Mouse (Mus musculus) embryonic facial prominence, embryonic 14.5 days (tissue): ENCODE results near the gene Pld2. TPM values are rescaled to one million over a fixed set of nuclear protein-coding genes. Genes with fewer than 3 reads are reported as not detected.
"Not testable (repeated sequence)": the region's sequence is repeated elsewhere in the genome, so short reads cannot be mapped to it uniquely, and the experiment has no call there.

Experiments used
- ATAC-seq: fragments of 200-750 bp; cut with Nextera tagmentation; 2 replicates; pipeline ENCODE4 v1.8.0; 2017; ENCODE audit warnings: low read depth, moderate number of reproducible peaks, moderate TSS enrichment
- DNase-seq: peaks from one replicate; pipeline ENCODE4 v3.0.0-alpha.2; 2015; ENCODE audit warnings: low spot score
- H3K27ac ChIP-seq: fragments of 300-500 bp; sonication (generic); replicated peaks from 2 replicates; pipeline ENCODE4 v1.5.1; 2014; ENCODE audit warnings: low read depth, mild to moderate bottlenecking, low read length, moderate library complexity
- H3K27me3 ChIP-seq: fragments of 300-500 bp; sonication (generic); replicated peaks from 2 replicates; pipeline ENCODE4 v1.6.1; 2014; ENCODE audit warnings: low read length; ENCODE audit not compliant: control insufficient read depth, insufficient read depth
- H3K36me3 ChIP-seq: fragments of 300-500 bp; sonication (generic); 2 replicates; pipeline ENCODE4 v1.6.1; 2014; ENCODE audit warnings: low read length, mixed read lengths; ENCODE audit not compliant: control insufficient read depth, insufficient read depth
- H3K4me1 ChIP-seq: fragments of 300-500 bp; sonication (generic); 2 replicates; pipeline ENCODE4 v1.6.1; 2014; ENCODE audit warnings: antibody characterized with exemption, low read length; ENCODE audit not compliant: control insufficient read depth, insufficient read depth
- H3K4me2 ChIP-seq: fragments of 300-500 bp; sonication (generic); 2 replicates; pipeline ENCODE4 v1.6.1; 2014; ENCODE audit warnings: low read depth, mild to moderate bottlenecking, low read length, moderate library complexity, mixed read lengths
- H3K4me3 ChIP-seq: fragments of 300-500 bp; sonication (generic); 2 replicates; pipeline ENCODE4 v1.5.1; 2014; ENCODE audit warnings: low read depth, mild to moderate bottlenecking, low read length
- H3K9ac ChIP-seq: fragments of 300-500 bp; sonication (generic); 2 replicates; pipeline ENCODE4 v1.6.1; 2014; ENCODE audit warnings: low read depth, mild to moderate bottlenecking, low read length, moderate library complexity, mixed read lengths
- H3K9me3 ChIP-seq: fragments of 300-500 bp; sonication (generic); 2 replicates; pipeline ENCODE4 v1.6.1; 2016; ENCODE audit warnings: low read length; ENCODE audit not compliant: control insufficient read depth
- WGBS: fragments of 180-500 bp; shearing (Covaris S2); extraction: QIAGEN DNeasy Blood & Tissue Kit; methylation state at CpG from one replicate; pipeline ENCODE4 v1.1.7; 2014; 5-methylcytosine and 5-hydroxymethylcytosine counted together
- polyA plus RNA-seq: library from polyadenylated mRNA; unstranded; fragments of >200 nt; fragmentation: Nextera tagmentation; extraction: Ambion mirVana; gene quantifications from 2 replicates; pipeline ENCODE4 v1.2.1, GENCODE M21; 2014

The Pld2 gene
- polyA plus RNA-seq, 1 experiment from 2014 or later, result 9.5 TPM

- peak; percentile 92 for ATAC-seq
Measured at GRCm38 (mm10) chr11:70562287-70562994, 22.6 kb downstream of the Pld2 start, which contains the start of gene Mink1. Gene Mink1 (plus strand): TSS chr11:70562881.

GRCm38 (mm10) chr11:70562995-70563469 lies 23.2 kb downstream of the Pld2 start:
- H3K27me3 ChIP-seq, result no peaks in the 10 kb centered on the region
- H3K4me1 ChIP-seq, result peaks cover 10% of the 10 kb centered on the region
- H3K36me3 ChIP-seq, result peaks cover 4% of the 10 kb centered on the region; the same call in 1 of the 2 replicates
- WGBS, result 0% methylated on average over 4 of the region's 31 CpGs
- no peaks in the 10 kb centered on the region for H3K9me3 ChIP-seq
- peak overlapping the region; percentile 83 for H3K9ac ChIP-seq
- H3K4me2 ChIP-seq, result peak overlapping the region; percentile 83
- 0 out of 2 replicates have a peak, but pooled peaks have one; percentile 4 for ATAC-seq
- DNase-seq, result no peak
- H3K27ac ChIP-seq, result peak overlapping the region; percentile 86
- peak overlapping the region; percentile 83 for H3K4me3 ChIP-seq

More at GRCm38 (mm10) chr11:70562287-70562994, 22.6 kb downstream of the Pld2 start, which contains the start of gene Mink1:
- Histone ChIP-seq H3K4me3 (peak within 1 kb of the TSS; percentile 83), H3K4me1 (peaks cover 10% of the 10 kb centered on the region), H3K27ac (peak within 1 kb of the TSS; percentile 86), H3K9me3 (no peaks in the 10 kb centered on the region), H3K4me2 (peak within 1 kb of the TSS; percentile 83), H3K36me3 (0 out of 2 replicates have a peak, but pooled peaks cover 3% of the 10 kb centered on the region), H3K9ac (peak within 1 kb of the TSS; percentile 83), H3K27me3 (no peaks in the 10 kb centered on the region)
- peak; percentile 95 for DNase-seq
- WGBS, result 0% methylated on average over 21 of the region's 57 CpGs

- Histone ChIP-seq H3K27me3 (no peaks in the 10 kb centered on the region), H3K9ac (peak overlapping the region; percentile 83), H3K36me3 (peaks cover 9% of the 10 kb centered on the region; the same call in 1 of the 2 replicates), H3K4me3 (peak overlapping the region; percentile 83), H3K4me2 (peak overlapping the region; percentile 83), H3K4me1 (peaks cover 10% of the 10 kb centered on the region), H3K9me3 (no peaks in the 10 kb centered on the region), H3K27ac (peak overlapping the region; percentile 86)
- DNase-seq (peak; percentile 60), ATAC-seq (no peak)
- WGBS, result 1% methylated on average over 25 of the region's 25 CpGs
Measured at GRCm38 (mm10) chr11:70563470-70564275, 23.8 kb downstream of the Pld2 start.

GRCm38 (mm10) chr11:70564276-70564873 lies 24.5 kb downstream of the Pld2 start:
- no peak for ATAC-seq
- Histone ChIP-seq H3K27me3 (no peaks in the 10 kb centered on the region), H3K36me3 (peaks cover 9% of the 10 kb centered on the region; the same call in 1 of the 2 replicates), H3K9me3 (no peaks in the 10 kb centered on the region), H3K9ac (peak overlapping the region; percentile 83; the same call in 1 of the 2 replicates), H3K4me3 (peak overlapping the region; percentile 83), H3K4me2 (peak overlapping the region; percentile 83), H3K4me1 (peaks cover 10% of the 10 kb centered on the region), H3K27ac (no peak overlapping the region)
- WGBS, result 24% methylated on average over 4 of the region's 4 CpGs
- no peak for DNase-seq

GRCm38 (mm10) chr11:70566586-70566985 lies 26.7 kb downstream of the Pld2 start:
- H3K4me2 ChIP-seq, result no peak overlapping the region
- no peaks in the 10 kb centered on the region for H3K27me3 ChIP-seq
- no peak overlapping the region for H3K9ac ChIP-seq
- no peak for ATAC-seq
- peaks cover 9% of the 10 kb centered on the region; the same call in 1 of the 2 replicates for H3K36me3 ChIP-seq
- DNase-seq, result no peak
- no peak overlapping the region for H3K27ac ChIP-seq
- peaks cover 10% of the 10 kb centered on the region for H3K4me1 ChIP-seq
- WGBS, result 67% methylated on average over 7 of the region's 7 CpGs
- no peak overlapping the region for H3K4me3 ChIP-seq
- H3K9me3 ChIP-seq, result no peaks in the 10 kb centered on the region

GRCm38 (mm10) chr11:70570614-70571013 lies 30.8 kb downstream of the Pld2 start:
- not testable (repeated sequence) for H3K4me2 ChIP-seq, ATAC-seq, H3K27ac ChIP-seq, H3K27me3 ChIP-seq, H3K4me1 ChIP-seq, DNase-seq, H3K9me3 ChIP-seq, H3K4me3 ChIP-seq, H3K36me3 ChIP-seq, H3K9ac ChIP-seq
- 100% methylated on average over 1 of the region's 1 CpGs for WGBS

- no peak overlapping the region for H3K27ac ChIP-seq
- no peak overlapping the region for H3K9ac ChIP-seq
- H3K27me3 ChIP-seq, result no peaks in the 10 kb centered on the region
- 93% methylated on average over 1 of the region's 1 CpGs for WGBS
- no peak overlapping the region for H3K4me2 ChIP-seq
- DNase-seq (no peak), ATAC-seq (no peak)
- H3K9me3 ChIP-seq, result no peaks in the 10 kb centered on the region
- H3K36me3 ChIP-seq, result peaks cover 9% of the 10 kb centered on the region; the same call in 1 of the 2 replicates
- peaks cover 5% of the 10 kb centered on the region for H3K4me1 ChIP-seq
- no peak overlapping the region for H3K4me3 ChIP-seq
Measured at GRCm38 (mm10) chr11:70571641-70572040, 31.8 kb downstream of the Pld2 start.

- ATAC-seq (no peak), DNase-seq (no peak)
- H3K27ac ChIP-seq, result no peak overlapping the region
- H3K9ac ChIP-seq, result no peak overlapping the region
- 54% methylated on average over 5 of the region's 5 CpGs for WGBS
- no peak overlapping the region for H3K4me3 ChIP-seq
- no peaks in the 10 kb centered on the region for H3K27me3 ChIP-seq
- no peaks in the 10 kb centered on the region for H3K9me3 ChIP-seq
- H3K4me1 ChIP-seq, result peaks cover 6% of the 10 kb centered on the region
- H3K36me3 ChIP-seq, result peaks cover 6% of the 10 kb centered on the region; the same call in 1 of the 2 replicates
- no peak overlapping the region for H3K4me2 ChIP-seq
Measured at GRCm38 (mm10) chr11:70572348-70572902, 32.6 kb downstream of the Pld2 start.
